Mouse (Mus musculus): ENCODE results near the gene Pms1. TPM values are rescaled to one million over a fixed set of nuclear protein-coding genes. Genes with fewer than 3 reads are reported as not detected.
"Not testable (repeated sequence)": the region's sequence is repeated elsewhere in the genome, so short reads cannot be mapped to it uniquely, and the experiment has no call there.

The Pms1 gene
- polyA plus RNA-seq, 1 experiment from 2014 or later: 10.1 TPM

GRCm38 (mm10) chr1:53300506-53300905, 3.7 kb upstream of the Pms1 start:
- Histone ChIP-seq H3K4me1 (peaks cover 5% of the 10 kb centered on the region; the same call in 1 of the 2 replicates), H3K27me3 (replicated peaks) (no peaks in the 10 kb centered on the region), H3K9me3 (replicated peaks) (no peaks in the 10 kb centered on the region), H3K27ac (replicated peaks) (no peak overlapping the region), H3K36me3 (no peaks in the 10 kb centered on the region), H3K9ac (replicated peaks) (no peak overlapping the region), H3K4me2 (no peak overlapping the region), H3K4me3 (replicated peaks) (no peak overlapping the region)
- ATAC-seq (ENCODE audit: low FRiP score): no peak
- 88% methylated on average over 4 of the region's 4 CpGs for WGBS

- no peak overlapping the region for H3K27ac ChIP-seq (replicated peaks)
- no peaks in the 10 kb centered on the region for H3K36me3 ChIP-seq
- 91% methylated on average over 3 of the region's 3 CpGs for WGBS
- no peak overlapping the region for H3K4me3 ChIP-seq (replicated peaks)
- ATAC-seq (ENCODE audit: low FRiP score): no peak
- no peaks in the 10 kb centered on the region for H3K9me3 ChIP-seq (replicated peaks)
- H3K4me1 ChIP-seq: no peaks in the 10 kb centered on the region
- no peak overlapping the region for H3K4me2 ChIP-seq
- H3K9ac ChIP-seq (replicated peaks): no peak overlapping the region
- H3K27me3 ChIP-seq (replicated peaks): no peaks in the 10 kb centered on the region
Measured at GRCm38 (mm10) chr1:53291197-53291596, 5.6 kb downstream of the Pms1 start.

- Histone ChIP-seq H3K4me1 (no peaks in the 10 kb centered on the region), H3K36me3 (no peaks in the 10 kb centered on the region), H3K9ac (replicated peaks) (no peak overlapping the region), H3K4me3 (replicated peaks) (no peak overlapping the region), H3K27ac (replicated peaks) (no peak overlapping the region), H3K9me3 (replicated peaks) (no peaks in the 10 kb centered on the region), H3K4me2 (no peak overlapping the region), H3K27me3 (replicated peaks) (no peaks in the 10 kb centered on the region)
- ATAC-seq (ENCODE audit: low FRiP score): no peak
Measured at GRCm38 (mm10) chr1:53272646-53273045, 24.2 kb downstream of the Pms1 start.

- Histone ChIP-seq H3K9me3 (replicated peaks) (no peaks in the 10 kb centered on the region), H3K36me3 (peaks cover 3% of the 10 kb centered on the region; the same call in 1 of the 2 replicates), H3K4me3 (replicated peaks) (no peak overlapping the region), H3K9ac (replicated peaks) (no peak overlapping the region), H3K4me1 (no peaks in the 10 kb centered on the region), H3K27ac (replicated peaks) (no peak overlapping the region), H3K4me2 (no peak overlapping the region), H3K27me3 (replicated peaks) (no peaks in the 10 kb centered on the region)
- WGBS: 92% methylated on average over 3 of the region's 3 CpGs
- ATAC-seq (ENCODE audit: low FRiP score): no peak
Measured at GRCm38 (mm10) chr1:53269901-53270300, 26.9 kb downstream of the Pms1 start.

GRCm38 (mm10) chr1:53264958-53265612, 31.7 kb downstream of the Pms1 start:
- H3K9me3 ChIP-seq (replicated peaks); H3K4me3 ChIP-seq (replicated peaks); H3K36me3 ChIP-seq; H3K27me3 ChIP-seq (replicated peaks); H3K9ac ChIP-seq (replicated peaks); ATAC-seq (ENCODE audit: low FRiP score); H3K4me2 ChIP-seq; H3K4me1 ChIP-seq; H3K27ac ChIP-seq (replicated peaks): not testable (repeated sequence)

- WGBS: 73% methylated on average over 1 of the region's 1 CpGs
- ATAC-seq (ENCODE audit: low FRiP score): no peak
- Histone ChIP-seq H3K27me3 (replicated peaks) (no peaks in the 10 kb centered on the region), H3K4me1 (no peaks in the 10 kb centered on the region), H3K27ac (replicated peaks) (no peak overlapping the region), H3K9ac (replicated peaks) (no peak overlapping the region), H3K4me3 (replicated peaks) (no peak overlapping the region), H3K9me3 (replicated peaks) (no peaks in the 10 kb centered on the region), H3K4me2 (no peak overlapping the region), H3K36me3 (no peaks in the 10 kb centered on the region)
Measured at GRCm38 (mm10) chr1:53226063-53226462, 70.8 kb downstream of the Pms1 start.

GRCm38 (mm10) chr1:53225616-53226015, 71.2 kb downstream of the Pms1 start:
- no peak overlapping the region for H3K27ac ChIP-seq (replicated peaks)
- H3K27me3 ChIP-seq (replicated peaks): no peaks in the 10 kb centered on the region
- WGBS: 79% methylated on average over 3 of the region's 3 CpGs
- ATAC-seq (ENCODE audit: low FRiP score): no peak
- no peak overlapping the region for H3K9ac ChIP-seq (replicated peaks)
- no peak overlapping the region for H3K4me3 ChIP-seq (replicated peaks)
- no peaks in the 10 kb centered on the region for H3K4me1 ChIP-seq
- H3K36me3 ChIP-seq: no peaks in the 10 kb centered on the region
- no peak overlapping the region for H3K4me2 ChIP-seq
- no peaks in the 10 kb centered on the region for H3K9me3 ChIP-seq (replicated peaks)

GRCm38 (mm10) chr1:53224775-53225174, 72.0 kb downstream of the Pms1 start:
- Histone ChIP-seq H3K9me3 (replicated peaks) (no peaks in the 10 kb centered on the region), H3K4me1 (no peaks in the 10 kb centered on the region), H3K9ac (replicated peaks) (no peak overlapping the region), H3K27ac (replicated peaks) (no peak overlapping the region), H3K36me3 (no peaks in the 10 kb centered on the region), H3K4me2 (no peak overlapping the region), H3K27me3 (replicated peaks) (no peaks in the 10 kb centered on the region), H3K4me3 (replicated peaks) (no peak overlapping the region)
- WGBS: 61% methylated on average over 1 of the region's 1 CpGs
- no peak for ATAC-seq (ENCODE audit: low FRiP score)

- H3K9me3 ChIP-seq (replicated peaks): no peaks in the 10 kb centered on the region
- H3K27ac ChIP-seq (replicated peaks): no peak overlapping the region
- no peak for ATAC-seq (ENCODE audit: low FRiP score)
- H3K4me1 ChIP-seq: no peaks in the 10 kb centered on the region
- no peaks in the 10 kb centered on the region for H3K36me3 ChIP-seq
- H3K4me2 ChIP-seq: no peak overlapping the region
- H3K9ac ChIP-seq (replicated peaks): no peak overlapping the region
- H3K4me3 ChIP-seq (replicated peaks): no peak overlapping the region
- no peaks in the 10 kb centered on the region for H3K27me3 ChIP-seq (replicated peaks)
Measured at GRCm38 (mm10) chr1:53210136-53210535, 86.7 kb downstream of the Pms1 start.

- 98% methylated on average over 2 of the region's 2 CpGs for WGBS
- ATAC-seq (ENCODE audit: low FRiP score): no peak
- no peaks in the 10 kb centered on the region for H3K36me3 ChIP-seq
Measured at GRCm38 (mm10) chr1:53203902-53204301, 92.9 kb downstream of the Pms1 start.

GRCm38 (mm10) chr1:53201630-53202199, 95.1 kb downstream of the Pms1 start:
- H3K36me3 ChIP-seq: no peaks in the 10 kb centered on the region
- H3K4me2 ChIP-seq: no peak overlapping the region

More at GRCm38 (mm10) chr1:53203902-53204301, 92.9 kb downstream of the Pms1 start:
- Histone ChIP-seq H3K27me3 (replicated peaks) (no peaks in the 10 kb centered on the region), H3K4me1 (no peaks in the 10 kb centered on the region), H3K4me3 (replicated peaks) (no peak overlapping the region), H3K9me3 (replicated peaks) (no peaks in the 10 kb centered on the region), H3K4me2 (no peak overlapping the region), H3K27ac (replicated peaks) (no peak overlapping the region), H3K9ac (replicated peaks) (no peak overlapping the region)

GRCm38 (mm10) chr1:53194536-53194935, 102.3 kb downstream of the Pms1 start:
- Histone ChIP-seq H3K36me3 (no peaks in the 10 kb centered on the region; the same call in 1 of the 2 replicates), H3K9ac (replicated peaks) (no peak overlapping the region), H3K4me1 (no peaks in the 10 kb centered on the region), H3K4me3 (replicated peaks) (no peak overlapping the region), H3K4me2 (no peak overlapping the region), H3K9me3 (replicated peaks) (no peaks in the 10 kb centered on the region), H3K27ac (replicated peaks) (no peak overlapping the region), H3K27me3 (replicated peaks) (no peaks in the 10 kb centered on the region)
- no peak for ATAC-seq (ENCODE audit: low FRiP score)
- 90% methylated on average over 3 of the region's 3 CpGs for WGBS

More at GRCm38 (mm10) chr1:53201630-53202199, 95.1 kb downstream of the Pms1 start:
- no peaks in the 10 kb centered on the region for H3K4me1 ChIP-seq
- H3K27ac ChIP-seq (replicated peaks): no peak overlapping the region
- no peak for ATAC-seq (ENCODE audit: low FRiP score)
- no peak overlapping the region for H3K9ac ChIP-seq (replicated peaks)
- 73% methylated on average over 2 of the region's 2 CpGs for WGBS
- H3K4me3 ChIP-seq (replicated peaks): no peak overlapping the region
- no peaks in the 10 kb centered on the region for H3K27me3 ChIP-seq (replicated peaks)
- H3K9me3 ChIP-seq (replicated peaks): no peaks in the 10 kb centered on the region

All from neural tube, embryonic 15.5 days (tissue).